Mouse (Mus musculus) lung, postnatal 0 days (tissue): Measurements from ENCODE around the gene C2cd2. TPM values are rescaled to one million over a fixed set of nuclear protein-coding genes. Genes with fewer than 3 reads are reported as not detected.
"Not testable (repeated sequence)": the region's sequence is repeated elsewhere in the genome, so short reads cannot be mapped to it uniquely, and the experiment has no call there.

Experiments used
- ATAC-seq: fragments of 200-750 bp; cut with Nextera tagmentation; 2 replicates; pipeline ENCODE4 v1.8.0; 2017; ENCODE audit warnings: moderate library complexity
- DNase-seq: peaks from one replicate; pipeline ENCODE4 v3.0.0-alpha.2; 2016; ENCODE audit warnings: low spot score
- H3K27ac ChIP-seq: fragments of 300-500 bp; sonication (generic); 2 replicates; pipeline ENCODE4 v1.5.1; 2014; ENCODE audit warnings: antibody characterized with exemption, mild to moderate bottlenecking, low read length, mixed read lengths
- H3K27me3 ChIP-seq: fragments of 300-500 bp; sonication (generic); replicated peaks from 2 replicates; pipeline ENCODE4 v1.6.1; 2014; ENCODE audit warnings: low read length, mixed read lengths; ENCODE audit not compliant: insufficient read depth
- H3K36me3 ChIP-seq: fragments of 300-500 bp; sonication (generic); 2 replicates; pipeline ENCODE4 v1.6.1; 2014; ENCODE audit warnings: low read length, mixed read lengths; ENCODE audit not compliant: insufficient read depth
- H3K4me1 ChIP-seq: fragments of 300-500 bp; sonication (generic); 2 replicates; pipeline ENCODE4 v1.6.1; 2014; ENCODE audit warnings: antibody characterized with exemption, low read depth, low read length, mixed read lengths; ENCODE audit not compliant: insufficient read depth
- H3K4me2 ChIP-seq: fragments of 300-500 bp; sonication (generic); replicated peaks from 2 replicates; pipeline ENCODE4 v1.6.1; 2014; ENCODE audit warnings: low read depth, mild to moderate bottlenecking, low read length, moderate library complexity, mixed read lengths
- H3K4me3 ChIP-seq: fragments of 300-500 bp; sonication (generic); 2 replicates; pipeline ENCODE4 v1.5.1; 2014; ENCODE audit warnings: low read depth, low read length
- H3K9ac ChIP-seq: fragments of 300-500 bp; sonication (generic); replicated peaks from 2 replicates; pipeline ENCODE4 v1.6.1; 2014; ENCODE audit warnings: low read depth, mild to moderate bottlenecking
- H3K9me3 ChIP-seq: fragments of 300-500 bp; sonication (generic); 2 replicates; pipeline ENCODE4 v1.6.1; 2016; ENCODE audit warnings: low read length, mixed read lengths
- CTCF ChIP-seq: IDR thresholded peaks from 2 replicates; pipeline ENCODE4 v1.5.1; 2016; ENCODE audit warnings: antibody characterized with exemption, mild to moderate bottlenecking
- EP300 ChIP-seq: IDR thresholded peaks from 2 replicates; pipeline ENCODE4 v1.6.1; 2016; ENCODE audit warnings: antibody characterized with exemption, mild to moderate bottlenecking, control low read depth
- WGBS: fragments of 180-500 bp; shearing (Covaris S2); extraction: QIAGEN DNeasy Blood & Tissue Kit; methylation state at CpG from one replicate; pipeline ENCODE4 v1.1.7; 2014; 5-methylcytosine and 5-hydroxymethylcytosine counted together
- polyA plus RNA-seq: library from polyadenylated mRNA; unstranded; fragments of >200 nt; fragmentation: Nextera tagmentation; extraction: Ambion mirVana; gene quantifications from 2 replicates; pipeline ENCODE4 v1.2.1, GENCODE M21; 2015

C2cd2 gene
- polyA plus RNA-seq = 15.0 and 16.5 TPM in 2 replicates

DNA sequence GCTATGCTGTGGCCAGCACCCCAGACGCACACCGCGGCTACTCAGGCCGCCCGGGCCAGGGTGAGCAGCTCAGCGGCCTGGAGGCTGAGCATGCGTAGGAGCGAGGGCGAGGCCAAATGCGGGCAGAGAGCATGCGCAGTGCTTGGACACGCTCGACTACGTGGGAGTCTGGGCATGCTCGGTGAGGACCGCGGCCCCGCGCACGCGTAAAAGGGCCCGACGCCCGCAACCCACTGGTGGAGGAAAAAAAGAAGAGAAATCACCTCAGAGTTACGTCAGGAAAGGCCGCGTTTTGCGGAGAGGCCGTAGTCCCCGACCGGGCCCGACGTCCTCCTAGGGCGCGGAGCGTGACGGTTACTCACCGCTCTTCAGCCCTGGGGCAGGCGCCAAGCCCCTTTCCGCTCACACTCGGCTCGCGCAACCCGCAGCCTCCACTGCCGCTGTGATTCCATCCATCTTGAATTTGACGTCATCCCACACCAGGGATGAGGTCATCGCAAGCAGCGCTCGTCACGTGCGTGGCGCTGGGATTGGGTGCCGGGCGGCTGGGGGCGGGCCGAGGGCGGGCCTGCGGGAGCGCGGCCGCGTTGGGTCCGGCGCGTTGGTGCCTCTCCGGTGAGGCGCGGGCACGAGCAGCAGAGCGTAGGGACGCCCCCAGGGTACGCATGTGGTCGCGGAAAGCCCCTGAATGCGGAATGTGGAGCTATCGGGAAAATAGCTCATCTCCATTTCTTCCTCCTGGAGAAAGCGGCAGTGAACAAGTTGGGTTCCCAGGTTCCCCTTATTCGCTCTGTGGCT is at the start of gene C2cd2, which contains the start of gene Zbtb21:
C2cd2 (minus strand) TSS at position 448 of the 798 bp plus-strand sequence.
Zbtb21 (minus strand) TSS at position 472 of the 798 bp plus-strand sequence.
- DNase-seq (peak; percentile 98), ATAC-seq (peak; percentile 98)
- peak within 1 kb of the TSS; percentile 85 for H3K9ac ChIP-seq
- H3K4me2 ChIP-seq = peak within 1 kb of the TSS; percentile 93
- peak within 1 kb of the TSS; percentile 80 for H3K4me3 ChIP-seq
- no peaks in the 10 kb centered on the region for H3K4me1 ChIP-seq
- TF ChIP-seq EP300 (no peak; the same call in 1 of the 2 replicates), CTCF (peak; percentile 9; the same call in 1 of the 2 replicates)
- H3K36me3 ChIP-seq = no peaks in the 10 kb centered on the region
- under 1% methylated on average over 77 of the region's 78 CpGs for WGBS
- no peaks in the 10 kb centered on the region for H3K9me3 ChIP-seq
- H3K27me3 ChIP-seq = no peaks in the 10 kb centered on the region
- H3K27ac ChIP-seq = peak within 1 kb of the TSS; percentile 95

DNA sequence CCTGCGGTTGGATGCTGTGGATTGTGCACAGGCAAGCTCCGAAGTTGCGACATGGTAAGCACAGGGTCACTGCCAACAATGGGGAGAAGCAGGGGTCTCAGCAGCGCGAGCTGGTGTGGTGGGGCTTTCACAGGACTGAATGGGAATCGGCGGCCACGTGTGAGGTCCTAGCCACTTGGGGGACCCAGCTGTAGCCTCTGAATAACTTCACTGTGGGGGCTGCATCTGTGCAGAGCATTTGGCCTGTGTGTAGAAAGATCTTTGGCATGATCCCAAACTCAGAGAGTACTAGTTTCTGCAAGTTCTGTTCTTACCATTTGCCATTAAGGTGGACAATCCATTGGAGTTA is 35.0 kb upstream of the C2cd2 start:
- not testable (repeated sequence) for H3K4me1 ChIP-seq, H3K27me3 ChIP-seq, ATAC-seq, H3K9me3 ChIP-seq, H3K36me3 ChIP-seq
- H3K9ac ChIP-seq = peak overlapping the region; percentile 43; the same call in 1 of the 2 replicates
- WGBS = 0% methylated on average over 7 of the region's 8 CpGs
- peak overlapping the region; percentile 52 for H3K4me3 ChIP-seq
- peak overlapping the region; percentile 85 for H3K27ac ChIP-seq
- peak; percentile 6 for DNase-seq
- H3K4me2 ChIP-seq = peak overlapping the region; percentile 53

DNA sequence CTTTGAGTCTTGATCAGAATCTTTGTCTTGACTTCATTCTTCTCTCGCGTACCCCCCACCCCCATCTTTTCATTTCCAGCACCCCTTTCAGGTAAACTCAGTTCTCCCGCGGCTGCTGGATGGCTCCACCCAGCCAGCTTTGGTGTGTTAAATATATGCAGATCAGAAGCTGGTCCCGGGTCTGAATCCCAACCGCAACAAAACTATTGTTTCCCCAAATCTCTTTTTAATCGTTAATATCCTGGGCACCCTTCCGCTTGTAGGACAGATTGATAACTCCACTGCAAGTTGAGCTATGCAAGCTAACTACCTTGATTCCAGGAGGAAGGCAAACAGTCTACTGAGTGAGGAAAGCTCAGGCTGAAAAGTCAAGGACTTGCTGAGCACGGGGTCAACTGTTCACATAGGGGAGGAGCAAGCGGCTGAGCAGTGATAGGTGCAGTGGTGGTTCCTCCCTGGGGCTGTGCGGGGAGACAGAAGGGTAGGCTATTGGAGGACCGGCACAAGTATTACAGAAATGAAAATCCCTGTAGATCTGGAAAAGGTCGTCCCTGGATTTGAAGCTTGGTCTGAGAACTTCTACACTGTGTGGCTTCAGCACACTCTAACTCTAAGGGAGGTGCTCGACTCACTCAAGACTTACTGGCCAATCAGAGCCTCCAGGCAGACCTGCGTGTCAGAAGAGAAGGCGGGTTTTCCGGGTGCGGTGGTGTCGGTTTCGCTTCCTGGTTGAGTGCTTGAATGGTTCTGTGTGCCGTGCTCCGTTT is 34.4 kb upstream of the C2cd2 start, which contains the start of gene B230307C23Rik:
B230307C23Rik (plus strand) TSS at position 700 of the 767 bp plus-strand sequence.
- DNase-seq = peak; percentile 96
- Histone ChIP-seq H3K27me3 (no peaks in the 10 kb centered on the region), H3K9ac (peak within 1 kb of the TSS; percentile 43; the same call in 1 of the 2 replicates), H3K27ac (peak within 1 kb of the TSS; percentile 85), H3K9me3 (no peaks in the 10 kb centered on the region), H3K4me2 (peak within 1 kb of the TSS; percentile 53), H3K4me3 (peak within 1 kb of the TSS; percentile 52), H3K4me1 (peaks cover 5% of the 10 kb centered on the region; the same call in 1 of the 2 replicates), H3K36me3 (no peaks in the 10 kb centered on the region)
- WGBS = 2% methylated on average over 22 of the region's 22 CpGs
- peak; percentile 98 for ATAC-seq
- TF ChIP-seq CTCF (no peak), EP300 (no peak)

DNA sequence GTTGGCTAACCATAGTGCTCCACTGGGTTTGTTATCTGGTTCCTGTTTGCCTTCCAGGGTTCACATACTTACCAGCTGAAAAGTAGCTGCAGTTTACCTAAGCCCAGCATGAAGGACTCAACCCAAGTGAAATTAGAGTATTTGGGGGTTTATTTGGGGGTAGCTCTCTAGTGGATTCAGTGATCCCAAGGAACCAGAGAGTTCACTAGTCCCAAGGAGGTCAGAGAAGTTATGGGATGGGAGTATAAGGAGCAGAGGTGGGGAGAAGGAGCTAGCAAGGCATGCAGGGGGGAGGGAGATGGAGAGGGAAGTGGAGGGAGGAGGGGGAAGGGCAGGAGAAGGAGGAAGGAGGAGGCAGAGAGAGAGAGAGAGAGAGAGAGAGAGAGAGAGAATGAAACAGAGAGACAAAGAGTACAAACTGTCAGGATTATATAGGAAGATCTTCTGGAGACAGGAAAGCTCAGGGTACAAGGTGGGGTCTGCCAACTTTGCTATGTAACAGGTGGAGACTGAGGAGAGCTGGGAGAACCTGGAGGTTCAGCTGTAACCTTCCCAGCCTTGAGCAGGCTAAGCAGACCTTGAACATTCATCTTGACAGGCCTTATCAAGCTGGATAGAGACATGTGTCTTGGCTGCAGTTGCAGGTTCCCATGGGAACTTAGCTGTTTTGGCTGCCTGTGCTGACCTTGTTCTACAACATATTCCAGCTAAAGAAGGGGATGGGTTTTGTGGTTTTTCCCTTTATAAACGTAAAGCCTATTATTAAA is 33.6 kb upstream of the C2cd2 start:
- Histone ChIP-seq H3K4me3 (peak overlapping the region; percentile 52), H3K27ac (peak overlapping the region; percentile 85), H3K9ac (0 out of 2 replicates have a peak overlapping the region, but pooled peaks have one; percentile 38), H3K4me2 (peak overlapping the region; percentile 53), H3K36me3 (no peaks in the 10 kb centered on the region), H3K27me3 (no peaks in the 10 kb centered on the region), H3K9me3 (no peaks in the 10 kb centered on the region), H3K4me1 (peaks cover 5% of the 10 kb centered on the region; the same call in 1 of the 2 replicates)
- no peak for TF ChIP-seq EP300
- no peak for TF ChIP-seq CTCF
- DNase-seq (peak; percentile 39), ATAC-seq (0 out of 2 replicates have a peak, but pooled peaks have one; percentile 16)
- 5% methylated on average over 1 of the region's 1 CpGs for whole genome bisulfite sequencing

DNA sequence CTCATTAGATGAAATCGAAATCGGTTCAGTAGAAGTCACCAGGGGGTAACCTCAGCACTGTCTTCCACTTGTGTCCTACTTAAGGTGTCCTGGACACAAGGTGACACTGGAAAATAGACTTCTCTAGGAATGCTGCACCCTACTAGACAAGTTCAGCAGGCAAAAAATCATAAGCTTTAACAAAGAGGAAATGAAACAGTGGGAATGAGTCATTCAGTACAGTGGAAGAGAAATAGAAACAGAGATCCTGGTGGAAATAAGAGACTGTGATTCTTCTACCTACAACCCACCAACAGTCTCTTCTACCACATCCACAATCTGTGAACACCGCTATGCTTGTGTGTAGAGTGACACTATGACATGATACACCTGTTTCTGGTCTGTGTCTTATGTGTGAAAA is 30.1 kb upstream of the C2cd2 start:
- not testable (repeated sequence) for H3K27me3 ChIP-seq, H3K4me2 ChIP-seq, H3K36me3 ChIP-seq, H3K9ac ChIP-seq, H3K9me3 ChIP-seq, H3K27ac ChIP-seq, DNase-seq, H3K4me3 ChIP-seq, ATAC-seq, H3K4me1 ChIP-seq
- WGBS = 74% methylated on average over 3 of the region's 3 CpGs
